Mouse (Mus musculus) kidney, adult 9 months (tissue): ENCODE measurements around the gene Zmynd10.

Source experiments
- DNase-seq: peaks from one replicate; pipeline ENCODE4 v3.0.0; 2022

Zmynd10 gene

DNA sequence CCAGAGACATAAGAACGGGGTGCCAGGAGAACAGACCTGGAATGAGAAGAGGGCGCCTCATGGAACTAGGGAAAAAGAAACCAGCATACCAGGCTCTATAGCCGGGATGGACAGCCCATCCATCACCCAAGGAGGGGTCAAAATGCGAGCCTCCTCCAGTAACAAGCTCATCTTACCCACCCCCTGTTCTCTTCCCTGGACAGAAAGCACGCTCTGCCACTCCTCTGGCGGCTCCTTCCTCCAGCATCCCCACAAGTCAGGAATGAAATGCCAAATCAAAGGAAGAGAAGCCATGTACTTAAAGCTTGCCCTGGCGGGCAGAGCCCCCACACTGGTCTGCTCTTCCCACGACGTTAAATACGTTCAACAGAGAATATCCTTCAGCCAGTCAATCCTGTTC, 6.1 kb upstream of the Zmynd10 start:
- DNase-seq = peak; percentile 20

DNA sequence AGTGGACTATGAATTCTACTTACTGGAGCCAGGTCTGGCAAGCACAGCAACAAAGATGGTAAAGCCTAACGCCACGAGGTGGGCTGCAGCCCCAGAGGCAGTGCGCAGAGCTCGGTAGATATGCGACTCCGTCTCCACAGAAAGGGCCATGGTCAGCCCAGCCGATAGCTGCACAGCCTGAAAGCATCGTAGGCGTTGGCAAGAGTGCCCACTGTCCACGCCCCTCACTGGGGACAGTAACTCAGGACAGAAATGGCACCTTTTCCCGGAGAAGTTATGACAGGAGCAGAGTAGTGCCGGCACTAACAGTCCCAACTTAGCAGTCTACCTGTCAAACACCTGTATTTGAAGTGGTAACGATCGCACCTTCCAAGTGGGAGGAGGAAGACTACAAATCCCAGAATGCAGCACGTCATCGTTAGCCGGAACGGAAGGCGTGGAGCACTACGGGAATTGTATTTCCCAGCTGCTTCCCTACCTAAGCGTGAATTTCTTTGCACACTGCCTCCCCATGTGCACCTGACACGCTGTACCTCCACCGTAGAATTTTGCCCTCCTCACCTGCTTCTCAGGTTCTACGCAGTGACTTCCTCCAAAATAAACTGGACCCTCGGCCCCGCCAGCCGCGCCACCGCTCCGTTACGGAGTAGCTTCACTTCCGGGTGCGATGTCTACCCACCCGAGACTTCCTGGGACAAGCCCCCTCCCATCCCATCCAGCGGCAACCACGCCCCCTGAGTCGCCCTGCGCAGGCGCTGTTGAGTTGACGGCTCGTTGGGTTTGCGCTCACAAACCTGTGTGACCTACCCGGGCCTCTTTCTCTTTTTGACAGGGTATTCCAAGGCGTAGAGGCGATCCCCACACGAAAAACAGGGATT, 5.4 kb upstream of the Zmynd10 start, which contains the start of the genes Cyb561d2 and Nprl2:
Cyb561d2 (minus strand) TSS at position 720 of the 878 bp plus-strand sequence.
Nprl2 (plus strand) TSS at position 753 of the 878 bp plus-strand sequence.
- DNase-seq = peak; percentile 97

DNA sequence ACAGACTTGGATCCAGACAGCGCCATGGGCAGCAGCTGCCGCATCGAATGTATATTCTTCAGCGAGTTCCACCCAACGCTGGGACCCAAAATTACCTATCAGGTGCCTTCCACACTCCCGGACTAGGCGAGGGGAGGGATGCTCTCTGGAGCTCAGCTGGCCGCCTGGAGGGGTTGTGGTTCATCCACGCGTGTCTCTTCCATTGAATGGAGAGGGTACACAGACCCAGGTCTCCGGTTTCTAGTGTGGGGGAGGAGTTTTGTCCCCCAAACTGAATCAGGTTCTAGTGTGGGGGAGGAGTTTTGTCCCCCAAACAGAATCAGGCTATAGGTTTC, 4.8 kb upstream of the Zmynd10 start:
- no peak for DNase-seq

DNA sequence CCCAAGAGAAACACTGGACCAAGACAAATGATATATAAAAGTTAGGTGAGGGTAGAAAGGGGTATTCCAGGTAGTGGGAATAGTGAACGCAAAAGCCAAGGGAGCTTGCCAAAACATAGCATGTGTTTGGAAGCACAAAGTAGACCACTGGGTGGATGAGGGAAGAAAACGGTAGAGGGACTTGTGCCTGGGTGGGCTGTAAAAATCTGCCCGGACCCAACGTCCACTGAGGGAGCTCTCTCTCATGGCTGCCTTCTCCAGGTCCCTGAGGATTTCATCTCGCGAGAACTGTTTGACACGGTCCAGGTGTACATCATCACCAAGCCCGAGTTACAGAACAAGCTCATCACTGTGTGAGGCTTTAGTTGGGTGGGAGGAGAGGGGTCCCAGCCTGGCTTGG, 4.4 kb upstream of the Zmynd10 start:
- peak; percentile 34 for DNase-seq

DNA sequence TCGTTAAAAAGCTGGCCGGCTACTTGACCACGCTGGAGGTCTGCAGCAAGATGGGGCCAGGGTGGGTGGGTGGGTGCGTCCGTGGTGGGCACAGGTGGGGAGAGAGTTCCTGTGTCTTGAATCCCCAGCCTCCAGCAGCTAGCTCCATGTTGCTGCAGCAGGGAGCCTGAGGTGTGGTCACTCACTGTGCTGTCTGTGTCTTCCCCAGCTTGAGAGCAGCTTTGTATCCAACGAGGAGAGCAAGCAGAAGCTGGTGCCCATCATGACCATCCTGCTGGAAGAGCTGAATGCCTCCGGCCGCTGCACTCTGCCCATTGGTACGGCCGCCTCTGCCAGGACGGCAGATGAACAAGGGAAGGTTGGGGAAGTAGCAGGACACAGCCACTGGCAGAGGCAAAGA, 3.8 kb upstream of the Zmynd10 start:
- DNase-seq = no peak

DNA sequence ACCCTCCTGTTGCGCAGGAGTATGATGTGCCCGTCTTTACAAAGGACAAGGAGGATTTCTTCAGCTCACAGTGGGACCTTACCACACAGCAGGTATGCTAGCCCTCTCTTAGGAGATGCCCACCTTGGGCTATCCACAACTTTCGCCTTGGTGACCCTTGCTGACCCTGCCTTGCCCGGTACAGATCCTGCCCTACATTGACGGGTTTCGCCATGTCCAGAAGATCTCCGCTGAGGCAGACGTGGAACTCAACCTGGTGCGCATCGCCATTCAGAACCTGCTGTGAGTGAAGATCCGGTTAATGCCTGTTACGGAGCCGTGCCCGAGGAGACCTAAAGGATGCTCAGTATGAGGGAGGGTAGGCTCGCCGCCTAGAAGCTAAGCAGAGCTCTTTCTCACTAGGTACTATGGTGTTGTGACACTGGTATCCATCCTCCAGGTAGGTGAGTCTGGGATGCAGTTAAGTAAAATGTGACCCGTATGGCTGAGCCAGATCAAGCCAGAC, 2.9 kb upstream of the Zmynd10 start:
- DNase-seq = peak; percentile 32

DNA sequence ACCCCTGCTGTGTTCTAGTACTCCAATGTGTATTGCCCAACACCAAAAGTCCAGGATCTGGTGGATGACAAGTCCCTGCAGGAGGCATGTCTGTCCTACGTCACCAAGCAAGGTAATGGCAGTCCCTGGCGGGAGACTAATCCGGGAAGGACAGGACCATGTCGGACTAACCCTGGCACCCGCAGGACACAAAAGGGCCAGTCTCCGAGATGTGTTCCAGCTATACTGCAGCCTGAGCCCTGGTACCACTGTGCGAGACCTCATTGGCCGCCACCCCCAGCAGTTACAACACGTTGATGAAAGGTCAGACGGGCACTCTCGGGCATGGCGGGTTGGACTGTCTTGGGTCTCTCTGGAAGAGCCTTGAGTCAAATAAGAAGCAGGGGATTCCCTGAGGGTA, 2.4 kb upstream of the Zmynd10 start:
- peak; percentile 29 for DNase-seq

DNA sequence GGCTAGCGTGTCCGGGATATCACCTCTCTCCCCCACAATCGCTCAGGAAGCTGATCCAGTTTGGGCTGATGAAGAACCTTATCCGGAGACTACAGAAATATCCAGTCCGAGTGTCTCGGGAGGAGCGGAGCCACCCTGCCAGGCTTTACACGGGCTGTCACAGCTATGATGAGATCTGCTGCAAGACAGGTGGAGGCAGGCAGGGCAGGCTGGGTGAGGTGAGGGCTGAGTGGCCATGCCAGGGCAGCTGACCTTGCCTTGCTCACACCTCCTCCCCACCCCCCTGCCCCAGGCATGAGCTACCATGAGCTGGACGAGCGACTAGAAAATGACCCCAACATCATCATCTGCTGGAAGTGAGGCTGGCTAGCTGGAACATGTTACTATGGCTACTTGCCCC, 1.9 kb upstream of the Zmynd10 start:
- no peak for DNase-seq

DNA sequence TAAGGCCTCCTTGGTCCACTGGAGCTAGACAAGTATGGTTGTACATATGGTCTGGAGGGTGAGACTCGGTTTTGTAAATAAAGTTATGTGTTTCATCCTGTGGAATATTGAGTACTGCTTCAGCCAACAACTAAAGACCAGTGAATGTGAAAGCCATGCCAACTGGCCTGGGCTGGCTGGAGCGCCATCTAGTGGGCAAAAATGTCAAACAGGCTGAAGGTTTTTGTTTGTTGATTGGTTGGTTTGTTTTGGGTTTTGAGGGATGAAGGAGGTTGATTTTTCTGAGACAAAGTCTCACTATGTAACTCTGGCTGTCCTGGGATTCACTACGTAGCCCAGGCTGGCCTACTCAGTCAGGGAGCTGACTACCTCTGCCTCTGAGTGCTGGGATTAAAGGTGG, 1.5 kb upstream of the Zmynd10 start:
- peak; percentile 86 for DNase-seq

DNA sequence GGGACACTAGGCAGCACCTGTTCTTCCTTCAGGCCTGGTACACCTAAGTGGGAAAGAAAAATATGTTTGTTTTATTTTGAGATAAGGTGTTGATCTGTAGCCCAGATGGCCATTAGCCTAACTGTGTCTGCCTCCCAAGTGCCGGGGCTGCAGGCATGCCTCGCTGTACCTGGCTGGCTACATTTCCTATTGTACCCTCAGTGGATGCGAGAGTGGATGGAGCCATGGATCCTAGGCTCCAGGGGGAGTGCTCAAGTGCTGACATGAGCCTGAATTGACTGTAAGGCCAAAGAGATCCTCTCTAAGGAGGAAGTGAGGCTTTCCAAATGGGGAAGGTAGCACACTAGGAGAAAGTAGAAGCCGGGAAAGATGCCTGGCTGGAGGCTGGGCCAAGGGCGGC, 859 bp downstream of the Zmynd10 start:
- no peak for DNase-seq

DNA sequence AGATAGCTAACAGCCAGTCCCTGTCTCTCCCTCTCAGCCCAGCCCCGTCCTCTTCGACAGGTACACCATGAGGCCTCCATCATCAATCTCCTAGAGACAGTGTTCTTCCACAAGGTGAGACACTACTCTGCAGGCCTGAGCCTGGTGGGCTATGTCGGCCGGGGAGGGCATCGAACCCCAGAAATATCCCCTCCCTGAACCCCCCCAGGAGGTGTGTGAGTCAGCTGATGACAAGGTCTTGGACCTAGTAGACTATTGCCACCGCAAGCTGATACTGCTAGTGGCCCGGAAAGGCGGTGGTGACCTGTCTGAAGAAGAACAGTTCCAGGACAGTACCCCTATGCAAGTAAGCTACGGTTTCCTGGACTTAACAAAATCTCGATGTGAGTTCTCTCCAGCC, 1.7 kb downstream of the Zmynd10 start:
- DNase-seq = no peak

DNA sequence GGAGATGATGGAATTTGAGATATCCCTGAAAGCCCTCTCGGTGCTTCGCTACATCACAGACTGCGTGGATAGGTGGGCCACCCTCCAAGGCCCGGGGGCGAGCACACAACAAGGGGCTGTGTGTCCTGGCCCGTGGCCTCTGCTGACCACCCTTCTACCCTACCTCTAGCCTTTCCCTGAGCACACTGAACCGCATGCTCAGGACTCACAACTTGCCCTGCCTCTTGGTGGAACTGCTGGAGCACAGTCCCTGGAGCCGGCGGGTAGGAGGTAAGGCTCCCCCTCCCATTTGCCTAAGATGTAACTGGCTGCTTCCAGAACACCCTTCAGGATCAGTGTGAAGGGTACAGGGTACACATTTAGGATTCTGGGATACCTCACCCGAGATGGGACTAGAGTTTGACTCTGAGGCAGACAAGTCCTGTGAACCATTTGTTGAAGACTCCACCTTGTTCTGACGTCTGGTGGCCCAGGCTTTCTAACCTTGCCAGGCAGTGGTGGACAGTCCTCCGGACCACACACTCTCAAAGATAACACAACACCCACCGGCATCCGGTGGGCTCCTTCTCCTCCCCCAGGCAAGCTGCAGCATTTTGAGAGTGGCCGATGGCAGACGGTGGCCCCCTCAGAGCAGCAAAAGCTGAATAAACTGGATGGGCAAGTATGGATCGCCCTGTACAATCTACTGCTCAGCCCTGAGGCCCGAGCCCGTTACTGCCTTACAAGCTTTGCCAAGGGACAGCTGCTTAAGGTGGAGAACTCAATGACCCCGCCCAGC, 2.4 kb downstream of the Zmynd10 start:
- no peak for DNase-seq

DNA sequence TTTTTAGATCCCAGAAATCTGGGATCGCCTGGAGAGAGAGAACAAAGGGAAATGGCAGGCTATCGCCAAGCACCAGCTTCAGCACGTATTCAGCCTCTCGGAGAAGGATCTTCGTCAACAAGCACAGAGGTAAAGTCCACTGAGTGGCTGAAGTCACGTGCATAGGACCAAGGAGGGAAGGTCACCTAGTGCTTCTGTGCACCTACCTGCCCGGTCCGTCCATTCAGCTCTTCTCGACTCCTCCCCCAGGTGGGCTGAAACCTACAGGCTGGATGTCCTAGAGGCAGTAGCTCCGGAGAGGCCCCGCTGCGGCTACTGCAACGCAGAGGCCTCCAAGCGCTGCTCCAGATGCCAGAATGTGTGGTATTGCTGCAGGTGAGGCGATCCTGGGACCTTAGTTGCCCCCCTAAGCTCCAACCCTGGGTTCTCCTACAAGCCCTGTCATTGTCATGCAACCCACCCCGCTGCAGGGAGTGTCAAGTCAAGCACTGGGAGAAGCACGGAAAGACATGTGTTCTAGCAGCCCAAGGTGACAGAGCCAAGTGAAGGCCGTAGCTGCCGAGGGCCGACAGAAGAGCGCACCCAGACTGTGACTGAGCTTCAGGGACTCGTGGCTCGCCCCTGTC, 3.5 kb downstream of the Zmynd10 start:
- peak; percentile 95 for DNase-seq

DNA sequence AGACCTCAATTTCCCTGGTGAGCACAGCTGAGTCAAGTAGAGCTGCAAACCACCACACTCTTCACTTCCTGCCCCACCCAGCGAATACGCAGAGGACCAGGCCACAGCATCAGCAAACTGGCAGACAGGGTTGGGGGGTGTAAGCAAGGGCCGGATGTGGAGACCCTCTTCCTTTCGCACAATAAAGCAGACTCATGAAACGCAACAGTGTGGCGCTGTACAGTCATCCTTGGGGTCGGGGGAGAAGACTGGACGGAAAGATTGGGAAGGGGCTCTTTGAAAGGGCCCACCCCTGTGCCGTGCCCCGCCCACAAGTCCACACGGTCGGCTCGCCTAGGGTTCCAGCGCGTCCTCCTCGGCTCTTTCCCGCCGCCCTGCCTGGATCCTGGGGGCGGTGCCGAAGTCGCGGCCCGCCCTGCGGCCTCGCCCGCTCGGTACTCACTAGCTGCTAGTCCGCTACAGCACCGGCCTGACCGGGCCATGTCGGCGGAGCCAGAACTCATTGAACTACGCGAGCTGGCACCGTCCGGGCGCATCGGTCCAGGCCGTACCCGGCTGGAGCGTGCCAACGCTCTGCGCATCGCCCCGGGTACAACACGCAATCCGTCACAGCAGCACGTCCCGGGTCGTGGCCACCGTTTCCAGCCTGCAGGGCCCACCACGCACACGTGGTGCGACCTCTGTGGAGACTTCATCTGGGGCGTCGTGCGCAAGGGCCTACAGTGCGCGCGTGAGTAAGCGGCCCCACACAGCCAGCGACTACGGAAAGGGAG, 4.2 kb downstream of the Zmynd10 start, which contains the start of gene Rassf1:
Rassf1 (plus strand) TSS at position 439 of the 773 bp plus-strand sequence.
- DNase-seq = peak; percentile 85

DNA sequence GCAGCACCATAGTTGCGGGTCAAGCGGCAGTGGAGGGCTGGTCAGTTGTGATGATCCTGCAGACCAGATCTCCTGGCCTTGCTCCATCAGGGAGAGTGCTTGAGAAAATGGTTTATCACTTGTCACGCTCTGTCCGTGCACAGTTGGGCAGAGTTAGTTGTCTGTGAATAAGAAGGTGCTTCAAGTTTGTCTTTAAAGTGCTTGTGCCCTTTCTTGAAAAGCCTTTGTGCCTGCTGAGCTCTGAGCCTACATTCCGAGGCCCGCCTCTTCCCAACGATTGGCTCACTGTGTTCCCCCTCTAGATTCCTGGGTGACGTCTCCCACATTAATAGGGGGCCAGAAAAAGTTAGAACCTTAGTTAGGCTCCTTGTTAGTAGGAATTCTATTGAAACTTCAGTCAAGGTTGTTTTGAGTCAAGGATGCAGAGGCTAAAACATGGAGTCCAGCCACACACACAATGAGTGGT, 4.8 kb downstream of the Zmynd10 start:
- no peak for DNase-seq

DNA sequence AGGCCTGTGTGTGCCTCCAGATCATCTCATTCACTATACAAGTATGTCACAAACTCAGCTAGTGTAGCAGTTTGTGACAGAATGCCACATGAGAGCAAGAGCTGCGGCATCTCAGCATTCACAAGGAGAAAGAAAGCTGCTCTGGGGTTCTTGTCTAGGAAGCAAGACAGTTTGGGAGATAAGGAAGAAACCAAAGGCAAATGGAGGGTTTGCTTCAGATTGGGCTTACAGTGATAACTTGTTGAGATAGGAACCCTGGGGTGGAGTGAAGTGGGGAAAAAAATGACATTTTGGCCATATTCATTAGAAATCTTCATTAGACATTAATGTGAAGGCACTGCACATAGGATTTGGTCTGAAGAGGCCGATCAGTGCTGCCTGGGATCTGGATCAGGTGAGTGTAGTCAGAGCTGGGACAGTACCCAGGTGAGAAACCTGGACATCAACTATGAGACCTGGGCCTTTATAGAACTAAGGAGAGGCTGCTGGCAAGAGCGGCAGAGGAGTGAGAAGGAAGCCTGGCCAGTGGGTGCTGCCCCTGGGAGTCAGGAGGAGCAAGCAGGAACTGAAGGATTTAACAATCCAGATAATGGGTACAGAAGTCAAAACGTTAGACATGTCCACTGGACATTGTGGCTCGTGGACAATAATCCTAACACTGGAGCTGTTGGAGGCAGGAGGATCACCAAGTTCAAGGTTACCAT, 5.7 kb downstream of the Zmynd10 start:
- DNase-seq = no peak

DNA sequence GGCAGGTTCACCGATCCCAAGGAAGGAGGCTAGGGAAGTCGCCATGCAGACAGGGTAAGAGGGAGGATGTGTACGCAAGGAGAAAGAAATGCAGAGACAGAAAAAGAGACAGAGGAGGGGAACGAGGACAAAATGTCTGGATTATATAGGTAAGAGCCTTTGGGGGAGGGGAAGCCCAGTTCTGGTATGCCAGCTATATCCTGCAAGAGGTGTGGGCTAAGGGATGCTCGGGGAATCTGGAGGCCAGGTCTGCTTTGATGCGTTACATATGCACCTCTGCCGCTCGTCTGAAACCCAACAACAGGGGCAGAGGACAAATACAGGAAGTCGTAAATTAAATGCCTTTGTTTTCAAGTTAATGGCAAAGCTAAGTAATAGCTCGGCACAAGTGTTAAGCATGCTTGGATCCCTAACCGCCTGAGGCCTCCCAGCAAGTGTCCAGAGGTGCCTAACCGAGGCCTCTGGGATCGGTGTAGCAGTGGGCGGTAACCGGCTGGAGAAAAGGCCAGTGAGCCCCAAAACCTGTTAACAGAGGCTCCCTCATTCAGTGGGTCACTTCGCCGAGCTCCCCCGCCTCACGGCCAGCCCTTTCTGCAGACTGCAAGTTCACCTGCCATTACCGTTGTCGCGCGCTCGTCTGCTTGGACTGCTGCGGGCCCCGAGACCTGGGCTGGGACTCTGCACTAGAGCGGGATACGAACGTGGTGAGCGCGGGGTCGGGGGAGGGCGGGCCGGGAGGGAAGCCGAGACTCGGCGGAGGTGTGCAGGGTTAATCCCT, 6.6 kb downstream of the Zmynd10 start:
- peak; percentile 72 for DNase-seq

DNA sequence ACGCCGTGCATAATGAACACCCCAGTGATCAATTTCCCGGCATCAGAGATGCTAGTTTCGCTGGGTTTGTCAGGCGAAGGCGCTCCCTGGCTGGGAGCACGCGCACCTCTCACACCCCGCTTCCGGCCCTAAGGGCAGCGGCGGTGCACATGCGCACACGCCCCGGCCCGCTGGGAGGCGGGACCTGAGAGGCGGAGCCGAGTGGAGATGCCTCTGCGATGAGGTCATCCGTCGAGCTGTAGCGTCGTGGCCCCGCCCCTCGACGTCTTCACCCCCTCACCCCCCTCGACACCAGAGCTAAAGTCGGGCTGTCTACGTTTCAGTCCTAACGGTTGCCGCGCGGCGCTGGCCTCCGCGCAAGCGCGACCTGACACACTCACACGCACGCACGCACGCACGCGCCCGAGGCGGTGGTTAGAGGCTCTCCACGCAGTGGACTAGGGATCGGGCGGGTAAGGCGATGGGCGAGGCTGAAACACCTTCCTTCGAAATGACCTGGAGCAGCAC, 7.3 kb downstream of the Zmynd10 start:
- peak; percentile 96 for DNase-seq

DNA sequence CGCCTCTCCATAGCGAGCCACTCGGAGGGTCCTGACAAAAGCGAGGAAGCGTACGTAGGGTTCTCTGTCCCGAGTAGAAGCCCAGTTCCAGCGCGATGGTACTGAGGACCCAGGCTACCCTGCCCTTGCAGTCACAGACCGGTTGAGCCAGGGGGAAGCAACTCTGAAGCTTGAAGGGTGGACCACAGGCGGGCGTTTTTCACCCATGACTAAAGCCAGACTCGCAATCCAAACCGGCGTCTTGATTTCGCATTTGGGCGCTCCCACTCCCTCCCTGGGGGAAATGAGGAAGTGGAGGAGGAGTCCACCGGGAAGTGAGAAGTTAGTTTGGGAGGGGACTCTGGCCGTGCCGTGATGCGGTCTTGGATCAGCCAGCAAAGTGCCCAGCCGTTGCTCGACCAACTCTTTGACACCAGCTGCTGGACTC, 7.9 kb downstream of the Zmynd10 start:
- peak; percentile 69 for DNase-seq

DNA sequence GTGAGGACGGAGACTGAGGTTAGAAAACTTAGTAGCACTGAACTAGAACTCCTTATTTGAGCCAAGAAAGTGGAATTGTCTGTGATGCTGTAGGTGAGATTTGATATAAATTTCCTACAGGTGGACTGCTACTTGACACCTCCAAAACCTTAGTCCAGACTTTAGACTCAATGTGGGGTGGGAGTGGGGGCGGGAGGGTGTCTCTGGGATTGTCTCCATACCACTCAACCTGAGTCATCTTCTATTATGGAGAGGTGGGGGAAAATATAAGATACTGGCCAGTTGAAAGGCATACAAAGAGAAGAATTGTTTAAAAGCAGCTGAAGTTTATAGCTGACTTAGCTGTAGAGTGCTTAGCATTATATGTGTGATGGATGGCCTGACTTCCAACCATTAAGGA, 8.6 kb downstream of the Zmynd10 start:
- DNase-seq = no peak

DNA sequence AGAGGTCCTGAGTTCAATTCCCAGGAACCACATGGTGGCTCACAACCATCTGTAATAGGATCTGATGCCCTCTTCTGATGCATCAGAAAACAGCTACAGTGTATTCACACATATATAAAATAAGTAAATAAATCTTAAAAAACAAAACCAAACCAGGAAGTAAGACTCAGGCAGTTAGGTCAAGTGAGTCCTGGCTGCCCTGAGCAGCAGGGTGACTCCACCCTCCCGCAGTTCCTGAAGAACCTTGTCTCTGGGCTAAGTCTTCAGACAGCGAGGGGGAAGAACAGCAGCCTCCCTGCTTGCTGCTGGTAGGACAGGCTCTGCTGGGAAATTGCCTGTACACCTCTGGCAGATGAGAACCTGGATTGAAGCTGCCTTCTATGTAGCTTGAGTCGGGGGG, 9.2 kb downstream of the Zmynd10 start:
- DNase-seq = no peak
